Mouse (Mus musculus) forebrain, embryonic 14.5 days (tissue): ENCODE results near the gene Smtnl2. TPM values are rescaled to one million over a fixed set of nuclear protein-coding genes. Genes with fewer than 3 reads are reported as not detected.

ENCODE experiments used
- ATAC-seq: fragments of 200-750 bp; cut with Nextera tagmentation; 2 replicates; pipeline ENCODE4 v1.8.0; 2017; ENCODE audit warnings: mild to moderate bottlenecking, moderate library complexity
- DNase-seq: peaks from one replicate; pipeline ENCODE4 v3.0.0-alpha.2; 2015; ENCODE audit warnings: low spot score
- H3K27ac ChIP-seq: fragments of 300-500 bp; sonication (generic); 2 replicates; pipeline ENCODE4 v1.5.1; 2014; ENCODE audit warnings: low read depth, mild to moderate bottlenecking, control low read depth, low read length, moderate library complexity
- H3K27me3 ChIP-seq: fragments of 300-500 bp; sonication (generic); replicated peaks from 2 replicates; pipeline ENCODE4 v1.6.1; 2014; ENCODE audit warnings: low read length, control low read depth, mixed read lengths; ENCODE audit not compliant: control insufficient read depth, insufficient read depth
- H3K36me3 ChIP-seq: fragments of 300-500 bp; sonication (generic); 2 replicates; pipeline ENCODE4 v1.6.1; 2014; ENCODE audit warnings: low read length, control low read depth; ENCODE audit not compliant: control insufficient read depth, insufficient read depth
- H3K4me1 ChIP-seq: fragments of 300-500 bp; sonication (generic); 2 replicates; pipeline ENCODE4 v1.6.1; 2014; ENCODE audit warnings: antibody characterized with exemption, low read length, control low read depth; ENCODE audit not compliant: control insufficient read depth, insufficient read depth
- H3K4me2 ChIP-seq: fragments of 300-500 bp; sonication (generic); 2 replicates; pipeline ENCODE4 v1.6.1; 2014; ENCODE audit warnings: mild to moderate bottlenecking, control low read depth, low read length
- H3K4me3 ChIP-seq: fragments of 300-500 bp; sonication (generic); 2 replicates; pipeline ENCODE4 v1.5.1; 2014; ENCODE audit warnings: low read depth, low read length, control low read depth
- H3K9ac ChIP-seq: fragments of 300-500 bp; sonication (generic); 2 replicates; pipeline ENCODE4 v1.6.1; 2014; ENCODE audit warnings: mild to moderate bottlenecking, low read length, control low read depth, moderate library complexity
- H3K9me3 ChIP-seq: fragments of 300-500 bp; sonication (generic); replicated peaks from 2 replicates; pipeline ENCODE4 v1.6.1; 2016; ENCODE audit warnings: low read length, control low read depth, mixed read lengths; ENCODE audit not compliant: control insufficient read depth
- WGBS: fragments of 180-500 bp; shearing (Covaris S2); extraction: QIAGEN DNeasy Blood & Tissue Kit; methylation state at CpG from one replicate; pipeline ENCODE4 v1.1.7; 2014; 5-methylcytosine and 5-hydroxymethylcytosine counted together
- polyA plus RNA-seq: library from polyadenylated mRNA; unstranded; fragments of >200 nt; fragmentation: Nextera tagmentation; extraction: Ambion mirVana; gene quantifications from 2 replicates; pipeline ENCODE4 v1.2.1, GENCODE M21; 2014

The Smtnl2 gene
- polyA plus RNA-seq, 1 experiment from 2014 or later, result 1.4 TPM

- H3K27ac ChIP-seq, result no peak overlapping the region; the same call in 1 of the 2 replicates
- H3K27me3 ChIP-seq, result no peaks in the 10 kb centered on the region
- 49% methylated on average over 7 of the region's 7 CpGs for WGBS
- H3K4me2 ChIP-seq, result peak overlapping the region; percentile 18; the same call in 1 of the 2 replicates
- no peaks in the 10 kb centered on the region for H3K36me3 ChIP-seq
- ATAC-seq (peak; percentile 79), DNase-seq (peak; percentile 83)
- H3K4me1 ChIP-seq, result no peaks in the 10 kb centered on the region
- H3K9me3 ChIP-seq, result no peaks in the 10 kb centered on the region
- no peak overlapping the region for H3K9ac ChIP-seq
- H3K4me3 ChIP-seq, result no peak overlapping the region
Measured at GRCm38 (mm10) chr11:72429288-72429690, 17.8 kb upstream of the Smtnl2 start.

- Histone ChIP-seq H3K27ac (no peak overlapping the region), H3K4me2 (no peak overlapping the region), H3K27me3 (no peaks in the 10 kb centered on the region), H3K9ac (no peak overlapping the region), H3K4me3 (no peak overlapping the region), H3K9me3 (no peaks in the 10 kb centered on the region), H3K36me3 (no peaks in the 10 kb centered on the region), H3K4me1 (no peaks in the 10 kb centered on the region)
- DNase-seq (peak; percentile 80), ATAC-seq (peak; percentile 61)
- WGBS, result 5% methylated on average over 5 of the region's 5 CpGs
Measured at GRCm38 (mm10) chr11:72428694-72429093, 17.2 kb upstream of the Smtnl2 start.

GRCm38 (mm10) chr11:72426884-72427283 lies 15.4 kb upstream of the Smtnl2 start:
- Histone ChIP-seq H3K4me3 (no peak overlapping the region), H3K4me2 (no peak overlapping the region), H3K27me3 (no peaks in the 10 kb centered on the region), H3K9ac (no peak overlapping the region), H3K4me1 (no peaks in the 10 kb centered on the region), H3K9me3 (no peaks in the 10 kb centered on the region), H3K36me3 (no peaks in the 10 kb centered on the region), H3K27ac (no peak overlapping the region)
- ATAC-seq, result no peak
- DNase-seq, result no peak

- Histone ChIP-seq H3K36me3 (no peaks in the 10 kb centered on the region), H3K4me2 (no peak overlapping the region), H3K4me3 (no peak overlapping the region), H3K4me1 (no peaks in the 10 kb centered on the region), H3K27me3 (no peaks in the 10 kb centered on the region), H3K27ac (no peak overlapping the region), H3K9ac (no peak overlapping the region), H3K9me3 (no peaks in the 10 kb centered on the region)
- DNase-seq (no peak), ATAC-seq (no peak)
Measured at GRCm38 (mm10) chr11:72425201-72425600, 13.7 kb upstream of the Smtnl2 start.

GRCm38 (mm10) chr11:72423686-72424085 lies 12.2 kb upstream of the Smtnl2 start:
- no peak for DNase-seq
- H3K9me3 ChIP-seq, result no peaks in the 10 kb centered on the region
- no peaks in the 10 kb centered on the region for H3K4me1 ChIP-seq
- H3K9ac ChIP-seq, result no peak overlapping the region
- H3K4me3 ChIP-seq, result no peak overlapping the region
- H3K36me3 ChIP-seq, result no peaks in the 10 kb centered on the region
- 83% methylated on average over 4 of the region's 4 CpGs for WGBS
- H3K27me3 ChIP-seq, result no peaks in the 10 kb centered on the region
- H3K4me2 ChIP-seq, result no peak overlapping the region
- no peak for ATAC-seq
- no peak overlapping the region for H3K27ac ChIP-seq

- Histone ChIP-seq H3K36me3 (no peaks in the 10 kb centered on the region), H3K4me3 (no peak overlapping the region), H3K4me2 (no peak overlapping the region), H3K27me3 (no peaks in the 10 kb centered on the region), H3K27ac (no peak overlapping the region), H3K9me3 (no peaks in the 10 kb centered on the region), H3K4me1 (no peaks in the 10 kb centered on the region), H3K9ac (no peak overlapping the region)
- ATAC-seq (no peak), DNase-seq (no peak)
- 84% methylated on average over 11 of the region's 11 CpGs for WGBS
Measured at GRCm38 (mm10) chr11:72421518-72422278, 10.2 kb upstream of the Smtnl2 start.

GRCm38 (mm10) chr11:72420460-72421122 lies 9.1 kb upstream of the Smtnl2 start:
- no peak overlapping the region for H3K27ac ChIP-seq
- no peaks in the 10 kb centered on the region for H3K4me1 ChIP-seq
- ATAC-seq (no peak), DNase-seq (no peak)
- H3K9ac ChIP-seq, result no peak overlapping the region
- no peaks in the 10 kb centered on the region for H3K9me3 ChIP-seq
- no peaks in the 10 kb centered on the region for H3K27me3 ChIP-seq
- no peak overlapping the region for H3K4me3 ChIP-seq
- no peak overlapping the region for H3K4me2 ChIP-seq
- 81% methylated on average over 6 of the region's 6 CpGs for whole genome bisulfite sequencing
- H3K36me3 ChIP-seq, result no peaks in the 10 kb centered on the region

GRCm38 (mm10) chr11:72419006-72419405 lies 7.5 kb upstream of the Smtnl2 start:
- H3K4me1 ChIP-seq, result no peaks in the 10 kb centered on the region
- no peak overlapping the region for H3K4me3 ChIP-seq
- no peak overlapping the region for H3K27ac ChIP-seq
- H3K36me3 ChIP-seq, result no peaks in the 10 kb centered on the region
- no peak for ATAC-seq
- no peak overlapping the region for H3K4me2 ChIP-seq
- no peak overlapping the region for H3K9ac ChIP-seq
- DNase-seq, result no peak
- WGBS, result 89% methylated on average over 6 of the region's 6 CpGs
- H3K9me3 ChIP-seq, result no peaks in the 10 kb centered on the region
- H3K27me3 ChIP-seq, result no peaks in the 10 kb centered on the region

GRCm38 (mm10) chr11:72418227-72418626 lies 6.7 kb upstream of the Smtnl2 start:
- H3K9ac ChIP-seq, result no peak overlapping the region
- no peaks in the 10 kb centered on the region for H3K9me3 ChIP-seq
- no peak for ATAC-seq
- no peaks in the 10 kb centered on the region for H3K4me1 ChIP-seq
- H3K4me3 ChIP-seq, result no peak overlapping the region
- no peak overlapping the region for H3K4me2 ChIP-seq
- no peaks in the 10 kb centered on the region for H3K27me3 ChIP-seq
- WGBS, result 44% methylated on average over 8 of the region's 8 CpGs
- no peak overlapping the region for H3K27ac ChIP-seq
- H3K36me3 ChIP-seq, result no peaks in the 10 kb centered on the region
- no peak for DNase-seq
